Mouse (Mus musculus) G1E (cell line): ENCODE results near the gene Snapc3.

ENCODE experiments used
- CTCF ChIP-seq: IDR thresholded peaks from 2 replicates; pipeline ENCODE4 v1.5.1; 2012; ENCODE audit warnings: low read depth, low read length, inconsistent platforms, mixed read lengths
- GATA1 ChIP-seq: IDR thresholded peaks from 2 replicates; pipeline ENCODE4 v1.6.1; 2012; ENCODE audit warnings: borderline replicate concordance, low read length, inconsistent platforms, mixed read lengths
- GATA2 ChIP-seq: IDR thresholded peaks from 2 replicates; pipeline ENCODE4 v1.6.1; 2012; ENCODE audit warnings: low read depth, low read length, inconsistent platforms, borderline replicate concordance

GRCm38 (mm10) chr4:83409867-83410505, 7.5 kb upstream of the Snapc3 start:
- no peak for TF ChIP-seq CTCF
- no peak for TF ChIP-seq GATA2
- no peak for TF ChIP-seq GATA1
